Mouse (Mus musculus): ENCODE measurements around the gene Shroom1. TPM values are rescaled to one million over a fixed set of nuclear protein-coding genes. Genes with fewer than 3 reads are reported as not detected.

Gene Shroom1
- polyA plus RNA-seq, 1 experiment from 2014 or later, result 2.1 TPM

- H3K36me3 ChIP-seq, result no peaks in the 10 kb centered on the region
- H3K4me1 ChIP-seq, result no peaks in the 10 kb centered on the region
- 49% methylated on average over 5 of the region's 5 CpGs for WGBS
- no peak overlapping the region for H3K27ac ChIP-seq
- no peak overlapping the region for H3K4me2 ChIP-seq (replicated peaks)
- no peaks in the 10 kb centered on the region for H3K9me3 ChIP-seq
- no peak for ATAC-seq (ENCODE audit: low FRiP score, low read depth)
- no peak overlapping the region for H3K4me3 ChIP-seq
- peaks cover 11% of the 10 kb centered on the region; the same call in 1 of the 2 replicates for H3K27me3 ChIP-seq (replicated peaks)
- no peak overlapping the region for H3K9ac ChIP-seq
Observed at GRCm38 (mm10) chr11:53505026-53505663, 48.1 kb downstream of the Shroom1 start.

GRCm38 (mm10) chr11:53507098-53507805, 50.2 kb downstream of the Shroom1 start:
- no peak for ATAC-seq (ENCODE audit: low FRiP score, low read depth)
- no peak overlapping the region for H3K4me3 ChIP-seq
- H3K27ac ChIP-seq, result no peak overlapping the region
- 88% methylated on average over 9 of the region's 9 CpGs for WGBS
- no peak overlapping the region for H3K4me2 ChIP-seq (replicated peaks)
- H3K4me1 ChIP-seq, result no peaks in the 10 kb centered on the region
- H3K27me3 ChIP-seq (replicated peaks), result no peaks in the 10 kb centered on the region
- no peaks in the 10 kb centered on the region for H3K9me3 ChIP-seq
- no peaks in the 10 kb centered on the region for H3K36me3 ChIP-seq
- no peak overlapping the region for H3K9ac ChIP-seq

- H3K4me2 ChIP-seq (replicated peaks), result no peak overlapping the region
- no peaks in the 10 kb centered on the region for H3K9me3 ChIP-seq
- H3K4me1 ChIP-seq, result no peaks in the 10 kb centered on the region
- H3K27me3 ChIP-seq (replicated peaks), result no peaks in the 10 kb centered on the region
- H3K9ac ChIP-seq, result no peak overlapping the region
- no peaks in the 10 kb centered on the region for H3K36me3 ChIP-seq
- no peak overlapping the region for H3K27ac ChIP-seq
- 67% methylated on average over 7 of the region's 7 CpGs for WGBS
- ATAC-seq (ENCODE audit: low FRiP score, low read depth), result no peak
- H3K4me3 ChIP-seq, result no peak overlapping the region
Observed at GRCm38 (mm10) chr11:53508152-53508551, 51.1 kb downstream of the Shroom1 start.

GRCm38 (mm10) chr11:53508591-53508990, 51.6 kb downstream of the Shroom1 start:
- no peaks in the 10 kb centered on the region for H3K9me3 ChIP-seq
- ATAC-seq (ENCODE audit: low FRiP score, low read depth), result no peak
- H3K36me3 ChIP-seq, result no peaks in the 10 kb centered on the region
- H3K27ac ChIP-seq, result no peak overlapping the region
- 61% methylated on average over 3 of the region's 3 CpGs for WGBS
- no peaks in the 10 kb centered on the region for H3K4me1 ChIP-seq
- no peaks in the 10 kb centered on the region for H3K27me3 ChIP-seq (replicated peaks)
- H3K9ac ChIP-seq, result no peak overlapping the region
- no peak overlapping the region for H3K4me3 ChIP-seq
- H3K4me2 ChIP-seq (replicated peaks), result no peak overlapping the region

- H3K36me3 ChIP-seq, result no peaks in the 10 kb centered on the region
- H3K4me2 ChIP-seq (replicated peaks), result no peak overlapping the region
- H3K4me1 ChIP-seq, result no peaks in the 10 kb centered on the region
- WGBS, result 51% methylated on average over 5 of the region's 5 CpGs
- H3K27me3 ChIP-seq (replicated peaks), result no peaks in the 10 kb centered on the region
- no peak overlapping the region for H3K4me3 ChIP-seq
- no peak overlapping the region for H3K9ac ChIP-seq
- no peaks in the 10 kb centered on the region for H3K9me3 ChIP-seq
- no peak overlapping the region for H3K27ac ChIP-seq
- no peak for ATAC-seq (ENCODE audit: low FRiP score, low read depth)
Observed at GRCm38 (mm10) chr11:53510351-53510750, 53.3 kb downstream of the Shroom1 start.

GRCm38 (mm10) chr11:53516775-53517627, 60.0 kb downstream of the Shroom1 start:
- ATAC-seq (ENCODE audit: low FRiP score, low read depth), result no peak
- Histone ChIP-seq H3K9me3 (no peaks in the 10 kb centered on the region), H3K27me3 (replicated peaks) (0 out of 2 replicates have a peak, but pooled peaks cover 7% of the 10 kb centered on the region), H3K4me3 (no peak overlapping the region), H3K4me2 (replicated peaks) (no peak overlapping the region), H3K4me1 (peaks cover 19% of the 10 kb centered on the region), H3K27ac (no peak overlapping the region), H3K9ac (no peak overlapping the region), H3K36me3 (no peaks in the 10 kb centered on the region)
- 55% methylated on average over 8 of the region's 8 CpGs for WGBS

Small RNAs within 50 kb of the gene (microRNA-seq; reads per million reads assigned to microRNA genes)
- not detected for gene Mir6920

Other genes starting within 250 kb of the Shroom1 start
- 85.8 and 89.0 TPM in 2 replicates for gene Hspa4, start 156.7 kb upstream of the Shroom1 start, polyA plus RNA-seq (2016; fragmentation: Nextera tagmentation; extraction: Ambion mirVana)
- 16.6 and 16.7 TPM in 2 replicates for gene Zcchc10, start 132.5 kb upstream of the Shroom1 start, polyA plus RNA-seq (2016; fragmentation: Nextera tagmentation; extraction: Ambion mirVana)
- gene Aff4, start 106.4 kb upstream of the Shroom1 start, polyA plus RNA-seq (2016; fragmentation: Nextera tagmentation; extraction: Ambion mirVana), result 62.7 and 79.2 TPM in 2 replicates
- gene Leap2, start 34.0 kb upstream of the Shroom1 start, polyA plus RNA-seq (2016; fragmentation: Nextera tagmentation; extraction: Ambion mirVana), result 0.42 TPM in 1 of 2 replicates, not detected in the other
- 607 and 637 TPM in 2 replicates for gene Uqcrq, start 26.4 kb upstream of the Shroom1 start, polyA plus RNA-seq (2016; fragmentation: Nextera tagmentation; extraction: Ambion mirVana)
- gene Gdf9, start 26.2 kb upstream of the Shroom1 start, polyA plus RNA-seq (2016; fragmentation: Nextera tagmentation; extraction: Ambion mirVana), result 1.8 and 2.1 TPM in 2 replicates
- 0.13 TPM in 1 of 2 replicates, not detected in the other for gene Gm10447, start 95 bp upstream of the Shroom1 start, polyA plus RNA-seq (2016; fragmentation: Nextera tagmentation; extraction: Ambion mirVana)
- gene Gm9837, start 13.3 kb downstream of the Shroom1 start, polyA plus RNA-seq (2016; fragmentation: Nextera tagmentation; extraction: Ambion mirVana), result not detected in 2 replicates
- gene Gm9945, start 23.0 kb downstream of the Shroom1 start, polyA plus RNA-seq (2016; fragmentation: Nextera tagmentation; extraction: Ambion mirVana), result not detected in 2 replicates
- 0.22 and 0.46 TPM in 2 replicates for gene Sowaha, start 23.1 kb downstream of the Shroom1 start, polyA plus RNA-seq (2016; fragmentation: Nextera tagmentation; extraction: Ambion mirVana)
- 21.4 and 25.2 TPM in 2 replicates for gene Sept8, start 62.1 kb downstream of the Shroom1 start, polyA plus RNA-seq (2016; fragmentation: Nextera tagmentation; extraction: Ambion mirVana)
- gene Kif3a, start 110.2 kb downstream of the Shroom1 start, polyA plus RNA-seq (2016; fragmentation: Nextera tagmentation; extraction: Ambion mirVana), result 145 and 157 TPM in 2 replicates
- gene Il4, start 161.5 kb downstream of the Shroom1 start, polyA plus RNA-seq (2016; fragmentation: Nextera tagmentation; extraction: Ambion mirVana), result 2.3 and 3.4 TPM in 2 replicates
- not detected in 2 replicates for gene Il13, start 177.5 kb downstream of the Shroom1 start, polyA plus RNA-seq (2016; fragmentation: Nextera tagmentation; extraction: Ambion mirVana)